Mouse (Mus musculus) spleen, postnatal 36 days (tissue): ENCODE results near the gene Cap1.
"Not testable (repeated sequence)": the region's sequence is repeated elsewhere in the genome, so short reads cannot be mapped to it uniquely, and the experiment has no call there.

Experiments
- DNase-seq, 2 experiments: peaks; one replicate each; pipeline ENCODE4 v3.0.0; 2022; ENCODE audit warnings: low spot score in 2 of 2, mixed read lengths in 1 of 2

Gene Cap1

DNA sequence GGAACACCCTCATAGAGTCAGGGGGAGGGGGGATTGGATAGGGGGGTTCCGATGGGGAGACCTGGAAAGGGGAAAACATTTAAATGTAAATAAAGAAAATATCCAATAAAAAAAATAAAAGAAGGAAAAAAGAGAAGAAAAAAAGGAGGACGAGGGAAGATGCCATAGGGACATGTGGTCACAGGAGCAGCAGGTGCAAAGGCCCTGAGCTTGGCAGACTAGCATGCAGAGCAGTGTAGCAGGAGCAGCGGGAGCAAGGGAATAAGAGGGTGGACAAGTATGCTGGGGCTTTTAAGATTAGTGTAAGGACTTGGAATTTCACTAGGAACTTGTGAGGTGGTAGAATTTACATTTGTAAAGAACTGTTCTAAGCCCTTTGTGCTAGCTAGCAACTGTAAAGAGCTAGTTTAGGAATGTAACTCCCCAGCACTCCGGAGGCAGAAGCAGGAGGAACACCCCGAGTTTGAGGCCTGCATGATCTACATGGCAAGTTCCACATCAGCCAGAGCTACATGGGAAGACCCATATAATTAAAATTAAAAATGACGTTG, 48.6 kb downstream of the Cap1 start:
- DNase-seq = no peak

GRCm38 (mm10) chr4:122836403-122836775, 49.5 kb downstream of the Cap1 start:
- DNase-seq = no peak

- peak; percentile 84 to 89 for DNase-seq
Observed at GRCm38 (mm10) chr4:122835530-122836402, 50.1 kb downstream of the Cap1 start, which contains the start of gene Ppt1. TSS of gene Ppt1 (plus strand) at chr4:122836242.

- DNase-seq = no peak
Observed at GRCm38 (mm10) chr4:122831888-122832287, 54.0 kb downstream of the Cap1 start.

DNA sequence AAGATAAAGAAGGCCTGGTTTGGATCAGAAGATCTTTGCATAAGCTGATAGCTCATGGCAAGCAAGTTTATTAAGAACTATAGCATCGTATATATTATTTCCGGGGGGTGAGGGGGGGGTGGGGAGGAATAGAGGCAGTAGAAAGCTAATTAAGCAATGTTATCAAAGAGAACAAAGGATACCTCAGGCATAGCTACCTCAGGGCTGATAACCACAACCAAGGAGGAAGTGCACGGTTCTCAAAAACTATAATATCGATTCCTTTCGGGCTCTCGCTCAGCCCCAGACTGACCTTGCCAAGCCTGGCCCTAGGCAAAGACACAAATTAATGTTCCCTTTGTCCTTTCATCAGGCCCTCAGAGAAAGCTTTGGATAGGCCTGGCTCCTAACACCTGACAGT, 56.5 kb downstream of the Cap1 start:
- no peak for DNase-seq

DNA sequence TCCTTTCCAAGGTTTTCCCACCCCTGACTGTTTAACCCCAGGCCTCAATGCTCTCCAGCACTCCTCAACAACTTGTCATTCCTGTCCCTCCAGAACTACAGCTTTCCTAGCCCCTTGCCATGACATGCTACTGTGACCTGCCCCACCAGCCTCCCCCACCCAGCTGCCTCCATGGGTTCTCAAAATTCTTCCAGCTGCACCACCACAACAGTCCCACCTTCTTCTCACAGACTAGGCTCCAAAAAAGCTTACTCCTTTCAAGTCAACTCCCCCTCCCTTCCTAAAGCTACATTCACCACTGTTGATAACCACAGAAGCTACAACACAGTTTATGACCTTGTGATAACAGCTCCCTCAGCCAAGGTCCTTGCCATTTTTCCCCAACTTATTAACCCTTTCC, 58.2 kb downstream of the Cap1 start:
- no peak for DNase-seq

- DNase-seq = not testable (repeated sequence)
Observed at GRCm38 (mm10) chr4:122820941-122821340, 64.9 kb downstream of the Cap1 start.

DNA sequence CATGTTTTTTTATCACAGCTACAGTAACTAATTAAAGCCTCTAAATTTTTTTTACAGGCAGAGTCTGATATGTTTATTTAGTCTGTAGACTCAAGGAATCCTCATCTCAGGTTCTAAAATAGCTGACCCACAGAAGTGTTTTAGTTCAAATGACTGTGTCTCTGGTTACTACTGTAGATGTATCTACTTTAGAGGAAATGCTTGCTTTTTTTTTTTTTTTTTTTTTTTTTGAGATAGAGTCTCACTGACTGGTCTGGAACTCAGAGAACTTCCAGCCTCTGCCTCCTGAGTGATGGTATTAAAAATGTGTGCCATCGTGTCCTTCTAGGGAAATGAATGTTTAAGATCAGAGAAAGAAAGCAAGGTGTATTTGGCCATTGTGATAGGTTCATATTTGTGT, 69.7 kb downstream of the Cap1 start:
- DNase-seq = no peak

DNA sequence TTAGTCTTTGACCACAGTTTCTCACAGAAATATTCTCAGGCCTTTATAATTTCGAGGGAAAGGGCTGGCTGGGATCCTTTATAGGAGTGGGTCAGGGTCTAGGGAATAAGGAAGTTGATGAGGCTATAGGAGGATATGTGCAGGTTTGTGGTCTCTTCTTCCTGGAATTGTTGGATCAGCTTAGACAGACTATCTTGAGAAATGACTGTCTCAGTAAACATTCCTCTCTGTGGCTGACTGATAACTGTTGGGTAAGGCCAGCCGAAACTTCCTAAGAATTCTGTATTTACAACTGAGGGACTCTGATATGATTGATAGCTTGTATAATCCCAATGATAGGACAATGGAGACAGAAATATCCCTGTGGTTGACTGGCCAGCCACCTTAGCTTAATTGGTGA, 74.0 kb downstream of the Cap1 start:
- DNase-seq = no peak

- no peak for DNase-seq
Observed at GRCm38 (mm10) chr4:122811180-122811579, 74.7 kb downstream of the Cap1 start.
